Mouse (Mus musculus) skeletal muscle tissue, adult 2 months (tissue): ENCODE measurements around the gene Rapgef4.

Experiments used
- DNase-seq: peaks from one replicate; pipeline ENCODE4 v3.0.0-alpha.2; 2012; ENCODE audit warnings: low read depth, low spot score

Gene Rapgef4

GRCm38 (mm10) chr2:71980771-71981342, at the start of gene Rapgef4:
TSS of gene Rapgef4 (plus strand) at chr2:71981240.
- no peak for DNase-seq

GRCm38 (mm10) chr2:71934046-71934445, 47.0 kb upstream of the Rapgef4 start:
- DNase-seq, result no peak

GRCm38 (mm10) chr2:71936711-71937110, 44.3 kb upstream of the Rapgef4 start:
- DNase-seq, result no peak

- no peak for DNase-seq
Observed at GRCm38 (mm10) chr2:71937649-71938308, 43.3 kb upstream of the Rapgef4 start.

GRCm38 (mm10) chr2:71938716-71939393, 42.2 kb upstream of the Rapgef4 start:
- peak; percentile 82 for DNase-seq

- no peak for DNase-seq
Observed at GRCm38 (mm10) chr2:71941005-71941720, 39.9 kb upstream of the Rapgef4 start.

GRCm38 (mm10) chr2:71941721-71942087, 39.3 kb upstream of the Rapgef4 start:
- DNase-seq, result no peak

- no peak for DNase-seq
Observed at GRCm38 (mm10) chr2:71951212-71951611, 29.8 kb upstream of the Rapgef4 start.

- DNase-seq, result peak; percentile 30
Observed at GRCm38 (mm10) chr2:71955637-71956036, 25.4 kb upstream of the Rapgef4 start.

GRCm38 (mm10) chr2:71956463-71956862, 24.6 kb upstream of the Rapgef4 start:
- DNase-seq, result no peak

- no peak for DNase-seq
Observed at GRCm38 (mm10) chr2:71957951-71958350, 23.1 kb upstream of the Rapgef4 start.

GRCm38 (mm10) chr2:71958393-71958792, 22.6 kb upstream of the Rapgef4 start:
- peak; percentile 14 for DNase-seq

GRCm38 (mm10) chr2:71964216-71964615, 16.8 kb upstream of the Rapgef4 start:
- DNase-seq, result no peak

GRCm38 (mm10) chr2:71965476-71965875, 15.6 kb upstream of the Rapgef4 start:
- no peak for DNase-seq

GRCm38 (mm10) chr2:71966737-71967136, 14.3 kb upstream of the Rapgef4 start:
- DNase-seq, result no peak

- DNase-seq, result no peak
Observed at GRCm38 (mm10) chr2:71967855-71968254, 13.2 kb upstream of the Rapgef4 start.

GRCm38 (mm10) chr2:71973646-71974045, 7.4 kb upstream of the Rapgef4 start:
- DNase-seq, result no peak

GRCm38 (mm10) chr2:71974143-71974846, 6.7 kb upstream of the Rapgef4 start:
- no peak for DNase-seq

- DNase-seq, result no peak
Observed at GRCm38 (mm10) chr2:71979981-71980380, 1.1 kb upstream of the Rapgef4 start.

GRCm38 (mm10) chr2:71981343-71981851, 357 bp downstream of the Rapgef4 start:
- DNase-seq, result no peak

- no peak for DNase-seq
Observed at GRCm38 (mm10) chr2:71981896-71982295, 856 bp downstream of the Rapgef4 start.
